Mouse (Mus musculus) heart, embryonic 16.5 days (tissue): ENCODE measurements around the gene Ltv1. TPM values are rescaled to one million over a fixed set of nuclear protein-coding genes. Genes with fewer than 3 reads are reported as not detected.

ENCODE experiments used
- ATAC-seq: fragments of 200-750 bp; cut with Nextera tagmentation; replicated peaks from 2 replicates; pipeline ENCODE4 v1.8.0; 2017; ENCODE audit warnings: moderate number of reproducible peaks; ENCODE audit not compliant: insufficient read depth, low FRiP score; ENCODE audit errors: extremely low read depth
- H3K27ac ChIP-seq: fragments of 300-500 bp; sonication (generic); 2 replicates; pipeline ENCODE4 v1.5.1; 2014; ENCODE audit warnings: mild to moderate bottlenecking, low read length, control low read depth, moderate library complexity
- H3K27me3 ChIP-seq: fragments of 300-500 bp; sonication (generic); 2 replicates; pipeline ENCODE4 v1.6.1; 2014; ENCODE audit warnings: low read length, mixed read lengths; ENCODE audit not compliant: control insufficient read depth, insufficient read depth
- H3K36me3 ChIP-seq: fragments of 300-500 bp; sonication (generic); 2 replicates; pipeline ENCODE4 v1.6.1; 2014; ENCODE audit not compliant: control insufficient read depth, insufficient read depth
- H3K4me1 ChIP-seq: fragments of 300-500 bp; sonication (generic); 2 replicates; pipeline ENCODE4 v1.6.1; 2014; ENCODE audit warnings: low read length, mixed read lengths; ENCODE audit not compliant: control insufficient read depth, insufficient read depth
- H3K4me2 ChIP-seq: fragments of 300-500 bp; sonication (generic); 2 replicates; pipeline ENCODE4 v1.6.1; 2014; ENCODE audit warnings: low read depth, mild to moderate bottlenecking, control low read depth, low read length
- H3K4me3 ChIP-seq: fragments of 300-500 bp; sonication (generic); 2 replicates; pipeline ENCODE4 v1.5.1; 2014; ENCODE audit warnings: mild to moderate bottlenecking, control low read depth, low read length
- H3K9ac ChIP-seq: fragments of 300-500 bp; sonication (generic); 2 replicates; pipeline ENCODE4 v1.6.1; 2014; ENCODE audit warnings: low read length, control low read depth
- H3K9me3 ChIP-seq: fragments of 300-500 bp; sonication (generic); replicated peaks from 2 replicates; pipeline ENCODE4 v1.6.1; 2016; ENCODE audit warnings: low read length; ENCODE audit not compliant: control insufficient read depth
- WGBS: fragments of 180-500 bp; shearing (Covaris S2); extraction: QIAGEN DNeasy Blood & Tissue Kit; methylation state at CpG from one replicate; pipeline ENCODE4 v1.1.7; 2014; 5-methylcytosine and 5-hydroxymethylcytosine counted together
- polyA plus RNA-seq: library from polyadenylated mRNA; unstranded; fragments of >200 nt; fragmentation: Nextera tagmentation; extraction: Ambion mirVana; gene quantifications from 2 replicates; pipeline ENCODE4 v1.2.1, GENCODE M21; 2015

Gene Ltv1
- polyA plus RNA-seq, 1 experiment from 2014 or later = 47.1 TPM

GRCm38 (mm10) chr10:13152811-13153364 is 40.1 kb downstream of the Ltv1 start:
- Histone ChIP-seq H3K4me3 (no peak overlapping the region), H3K27ac (no peak overlapping the region), H3K36me3 (no peaks in the 10 kb centered on the region), H3K4me1 (no peaks in the 10 kb centered on the region), H3K9me3 (0 out of 2 replicates have a peak, but pooled peaks cover 3% of the 10 kb centered on the region), H3K9ac (no peak overlapping the region), H3K27me3 (no peaks in the 10 kb centered on the region), H3K4me2 (no peak overlapping the region)
- ATAC-seq = no peak
- WGBS = 93% methylated on average over 4 of the region's 4 CpGs

DNA sequence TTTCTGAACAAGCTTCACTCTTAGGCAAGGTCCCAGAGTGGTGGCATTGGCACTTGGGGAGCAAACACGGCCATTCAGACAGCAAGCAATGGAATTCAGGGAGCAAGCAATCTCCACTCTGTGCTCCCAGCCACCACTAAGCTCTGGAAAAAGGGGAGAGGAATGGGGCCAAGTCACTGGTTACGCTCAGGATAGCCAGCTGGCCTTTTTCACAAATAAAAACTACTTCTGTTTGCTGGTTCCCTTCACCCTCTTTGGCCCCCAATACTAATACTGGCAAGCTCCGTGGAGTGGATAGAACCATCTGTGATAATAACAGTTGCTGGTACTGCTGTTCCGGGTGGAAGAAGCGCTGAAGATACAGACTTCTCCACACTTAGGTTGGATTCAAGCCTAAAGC is 41.6 kb downstream of the Ltv1 start:
- ATAC-seq = no peak
- Histone ChIP-seq H3K27ac (no peak overlapping the region), H3K9me3 (no peaks in the 10 kb centered on the region), H3K36me3 (no peaks in the 10 kb centered on the region), H3K27me3 (no peaks in the 10 kb centered on the region), H3K9ac (no peak overlapping the region), H3K4me1 (no peaks in the 10 kb centered on the region), H3K4me2 (no peak overlapping the region), H3K4me3 (no peak overlapping the region)
- 68% methylated on average over 5 of the region's 5 CpGs for WGBS

GRCm38 (mm10) chr10:13150435-13150834 is 42.5 kb downstream of the Ltv1 start:
- no peaks in the 10 kb centered on the region for H3K9me3 ChIP-seq
- H3K4me1 ChIP-seq = no peaks in the 10 kb centered on the region
- no peaks in the 10 kb centered on the region for H3K36me3 ChIP-seq
- ATAC-seq = no peak
- no peak overlapping the region for H3K4me2 ChIP-seq
- H3K27ac ChIP-seq = no peak overlapping the region
- H3K4me3 ChIP-seq = no peak overlapping the region
- WGBS = 77% methylated on average over 3 of the region's 3 CpGs
- no peaks in the 10 kb centered on the region for H3K27me3 ChIP-seq
- H3K9ac ChIP-seq = no peak overlapping the region

DNA sequence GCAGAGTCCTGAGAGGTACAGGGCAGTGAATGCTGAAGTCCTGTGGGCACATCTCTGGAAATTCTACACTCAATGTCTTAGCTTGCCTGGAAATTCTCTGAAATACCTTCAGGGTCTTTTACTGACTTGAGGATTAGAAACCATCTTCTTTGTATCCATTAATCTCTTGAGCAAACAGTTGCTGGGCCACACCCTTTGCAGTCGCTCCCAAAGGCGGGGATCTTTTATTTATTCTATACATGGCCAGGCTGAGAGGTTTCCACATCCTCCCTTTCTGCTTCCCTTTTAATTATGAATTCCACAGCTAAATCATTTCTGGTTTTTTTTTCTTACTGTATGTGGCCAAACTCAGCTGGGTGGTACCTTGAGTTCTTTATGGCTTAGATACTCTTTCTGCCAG is 52.5 kb downstream of the Ltv1 start:
- Histone ChIP-seq H3K9me3 (no peaks in the 10 kb centered on the region), H3K36me3 (no peaks in the 10 kb centered on the region), H3K4me3 (no peak overlapping the region), H3K27me3 (no peaks in the 10 kb centered on the region), H3K9ac (no peak overlapping the region), H3K27ac (no peak overlapping the region), H3K4me2 (no peak overlapping the region), H3K4me1 (peaks cover 3% of the 10 kb centered on the region; the same call in 1 of the 2 replicates)
- 62% methylated on average over 2 of the region's 2 CpGs for WGBS
- ATAC-seq = no peak

GRCm38 (mm10) chr10:13137906-13138305 is 55.1 kb downstream of the Ltv1 start:
- Histone ChIP-seq H3K27me3 (no peaks in the 10 kb centered on the region), H3K4me3 (no peak overlapping the region), H3K27ac (no peak overlapping the region), H3K36me3 (no peaks in the 10 kb centered on the region), H3K9me3 (no peaks in the 10 kb centered on the region), H3K4me2 (no peak overlapping the region), H3K4me1 (peaks cover 3% of the 10 kb centered on the region; the same call in 1 of the 2 replicates), H3K9ac (no peak overlapping the region)
- WGBS = 89% methylated on average over 6 of the region's 6 CpGs
- no peak for ATAC-seq

- H3K36me3 ChIP-seq = no peaks in the 10 kb centered on the region
- no peak overlapping the region for H3K9ac ChIP-seq
- H3K27me3 ChIP-seq = no peaks in the 10 kb centered on the region
- H3K27ac ChIP-seq = no peak overlapping the region
- 88% methylated on average over 7 of the region's 7 CpGs for WGBS
- no peaks in the 10 kb centered on the region for H3K9me3 ChIP-seq
- no peak overlapping the region for H3K4me3 ChIP-seq
- peaks cover 3% of the 10 kb centered on the region; the same call in 1 of the 2 replicates for H3K4me1 ChIP-seq
- no peak for ATAC-seq
- no peak overlapping the region for H3K4me2 ChIP-seq
These were observed 57.2 kb downstream of the Ltv1 start for GRCm38 (mm10) chr10:13135751-13136150.

DNA sequence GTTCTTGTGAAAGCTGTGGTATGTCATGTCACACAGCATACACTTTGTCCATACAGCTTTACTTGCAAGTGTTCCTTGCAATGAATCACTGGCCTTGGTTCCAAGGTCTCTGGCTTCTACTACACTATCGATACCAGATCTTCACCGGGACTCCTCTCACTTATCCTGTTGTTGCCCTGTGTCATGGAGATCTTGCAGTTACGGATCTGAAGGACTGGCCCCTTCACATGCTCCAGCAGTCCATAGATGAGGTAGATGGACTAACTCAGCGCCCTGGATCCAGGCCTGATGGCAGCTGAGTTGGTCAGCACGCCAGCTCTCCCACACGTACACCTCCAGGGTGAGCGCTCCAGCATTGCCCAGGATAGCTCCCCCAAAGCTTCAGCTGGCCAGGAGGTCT is 57.7 kb downstream of the Ltv1 start:
- H3K27ac ChIP-seq = no peak overlapping the region
- H3K27me3 ChIP-seq = no peaks in the 10 kb centered on the region
- no peaks in the 10 kb centered on the region for H3K36me3 ChIP-seq
- H3K4me2 ChIP-seq = no peak overlapping the region
- peaks cover 3% of the 10 kb centered on the region; the same call in 1 of the 2 replicates for H3K4me1 ChIP-seq
- no peak for ATAC-seq
- no peak overlapping the region for H3K4me3 ChIP-seq
- no peak overlapping the region for H3K9ac ChIP-seq
- H3K9me3 ChIP-seq = no peaks in the 10 kb centered on the region
- 91% methylated on average over 7 of the region's 7 CpGs for WGBS

- ATAC-seq = no peak
- Histone ChIP-seq H3K27ac (no peak overlapping the region), H3K36me3 (peaks cover 1% of the 10 kb centered on the region; the same call in 1 of the 2 replicates), H3K4me1 (peaks cover 3% of the 10 kb centered on the region; the same call in 1 of the 2 replicates), H3K9ac (no peak overlapping the region), H3K4me3 (no peak overlapping the region), H3K27me3 (no peaks in the 10 kb centered on the region), H3K4me2 (no peak overlapping the region), H3K9me3 (no peaks in the 10 kb centered on the region)
- 76% methylated on average over 4 of the region's 4 CpGs for WGBS
These were observed 59.1 kb downstream of the Ltv1 start for GRCm38 (mm10) chr10:13133850-13134249.
